Mouse (Mus musculus): Measurements from ENCODE around the gene Edem3.
"Not testable (repeated sequence)": the region's sequence is repeated elsewhere in the genome, so short reads cannot be mapped to it uniquely, and the experiment has no call there.

Edem3 gene

GRCm38 (mm10) chr1:151810628-151811421 lies 55.7 kb downstream of the Edem3 start:
- DNase-seq (ENCODE audit: low read depth, low spot score) = no peak

- DNase-seq (ENCODE audit: low read depth, low spot score) = no peak
Observed at GRCm38 (mm10) chr1:151811456-151811855, 56.3 kb downstream of the Edem3 start.

GRCm38 (mm10) chr1:151812004-151812712 lies 57.0 kb downstream of the Edem3 start:
- DNase-seq (ENCODE audit: low read depth, low spot score) = no peak

GRCm38 (mm10) chr1:151816051-151816450 lies 60.9 kb downstream of the Edem3 start:
- no peak for DNase-seq (ENCODE audit: low read depth, low spot score)

- no peak for DNase-seq (ENCODE audit: low read depth, low spot score)
Observed at GRCm38 (mm10) chr1:151819190-151819589, 64.0 kb downstream of the Edem3 start.

- DNase-seq (ENCODE audit: low read depth, low spot score) = peak; percentile 89
Observed at GRCm38 (mm10) chr1:151820457-151820856, 65.3 kb downstream of the Edem3 start.

- no peak for DNase-seq (ENCODE audit: low read depth, low spot score)
Observed at GRCm38 (mm10) chr1:151825065-151825464, 69.9 kb downstream of the Edem3 start.

- DNase-seq (ENCODE audit: low read depth, low spot score) = no peak
Observed at GRCm38 (mm10) chr1:151831791-151832190, 76.6 kb downstream of the Edem3 start.

GRCm38 (mm10) chr1:151835261-151835660 lies 80.1 kb downstream of the Edem3 start:
- no peak for DNase-seq (ENCODE audit: low read depth, low spot score)

GRCm38 (mm10) chr1:151840345-151840744 lies 85.2 kb downstream of the Edem3 start:
- not testable (repeated sequence) for DNase-seq (ENCODE audit: low read depth, low spot score)

GRCm38 (mm10) chr1:151845252-151845832 lies 90.2 kb downstream of the Edem3 start:
- no peak for DNase-seq (ENCODE audit: low read depth, low spot score)

- no peak for DNase-seq (ENCODE audit: low read depth, low spot score)
Observed at GRCm38 (mm10) chr1:151845926-151846782, 91.0 kb downstream of the Edem3 start.

- DNase-seq (ENCODE audit: low read depth, low spot score) = no peak
Observed at GRCm38 (mm10) chr1:151848286-151848685, 93.1 kb downstream of the Edem3 start.

GRCm38 (mm10) chr1:151849993-151850608 lies 94.9 kb downstream of the Edem3 start:
- no peak for DNase-seq (ENCODE audit: low read depth, low spot score)

- no peak for DNase-seq (ENCODE audit: low read depth, low spot score)
Observed at GRCm38 (mm10) chr1:151851051-151851848, 96.1 kb downstream of the Edem3 start.

GRCm38 (mm10) chr1:151851976-151852375 lies 96.8 kb downstream of the Edem3 start:
- DNase-seq (ENCODE audit: low read depth, low spot score) = no peak

- no peak for DNase-seq (ENCODE audit: low read depth, low spot score)
Observed at GRCm38 (mm10) chr1:151855561-151855960, 100.4 kb downstream of the Edem3 start.

GRCm38 (mm10) chr1:151858474-151858873 lies 103.3 kb downstream of the Edem3 start:
- no peak for DNase-seq (ENCODE audit: low read depth, low spot score)

- DNase-seq (ENCODE audit: low read depth, low spot score) = no peak
Observed at GRCm38 (mm10) chr1:151861334-151861995, 106.3 kb downstream of the Edem3 start.

GRCm38 (mm10) chr1:151862109-151862508 lies 106.9 kb downstream of the Edem3 start:
- no peak for DNase-seq (ENCODE audit: low read depth, low spot score)
